Mouse (Mus musculus): ENCODE data around the gene Hcn2.

DNA sequence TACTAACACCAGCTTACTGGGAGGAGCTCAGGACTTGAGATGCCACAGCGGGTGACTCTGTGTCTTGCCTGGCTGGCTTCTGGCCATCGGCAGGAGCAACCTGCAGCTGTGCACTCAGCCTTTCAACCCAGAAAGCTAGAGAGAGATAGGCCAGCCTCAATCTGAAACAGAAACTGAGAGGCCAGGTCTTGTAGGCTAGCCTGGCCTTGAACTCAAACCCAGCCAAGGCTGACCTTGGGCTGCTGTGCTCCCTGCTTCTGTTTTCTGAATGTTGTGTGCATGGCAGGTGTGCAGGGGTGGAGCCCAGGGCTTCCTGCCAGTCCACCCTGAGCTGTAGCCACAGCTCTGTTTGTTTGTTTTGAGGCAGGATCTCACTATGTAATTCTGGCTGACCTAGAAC is 56.8 kb downstream of the Hcn2 start:
- no peak for TF ChIP-seq CTCF (IDR thresholded peaks at IDR 0.05; ENCODE audit: low read depth)
- TF ChIP-seq EP300 (IDR thresholded peaks at IDR 0.05; ENCODE audit: low read depth): no peak
